Mouse (Mus musculus): ENCODE results near the gene Tomm34. TPM values are rescaled to one million over a fixed set of nuclear protein-coding genes. Genes with fewer than 3 reads are reported as not detected.

Gene Tomm34
- polyA plus RNA-seq, 1 experiment from 2014 or later: 55.8 TPM

GRCm38 (mm10) chr2:164103501-164103900, 32.5 kb upstream of the Tomm34 start:
- 25% methylated on average over 4 of the region's 4 CpGs for WGBS
- H3K4me3 ChIP-seq (ENCODE audit: low read depth, low read length): no peak overlapping the region
- H3K4me1 ChIP-seq (ENCODE audit: control insufficient read depth, insufficient read depth, low read length): peaks cover 15% of the 10 kb centered on the region
- H3K9ac ChIP-seq (ENCODE audit: low read depth, low read length): no peak overlapping the region
- no peaks in the 10 kb centered on the region for H3K27me3 ChIP-seq (replicated peaks; ENCODE audit: control insufficient read depth, insufficient read depth, low read length)
- peaks cover 37% of the 10 kb centered on the region for H3K36me3 ChIP-seq (ENCODE audit: control insufficient read depth, insufficient read depth, low read length)
- ATAC-seq (ENCODE audit: low read depth) (no peak), DNase-seq (ENCODE audit: low spot score) (peak; percentile 54)
- no peak overlapping the region for H3K4me2 ChIP-seq (ENCODE audit: low read depth, low read length)
- H3K27ac ChIP-seq (replicated peaks; ENCODE audit: low read depth, low read length): no peak overlapping the region
- no peaks in the 10 kb centered on the region for H3K9me3 ChIP-seq (ENCODE audit: control insufficient read depth, low read length)

GRCm38 (mm10) chr2:164102366-164102765, 31.4 kb upstream of the Tomm34 start:
- Histone ChIP-seq H3K27me3 (replicated peaks; ENCODE audit: control insufficient read depth, insufficient read depth, low read length) (no peaks in the 10 kb centered on the region), H3K27ac (replicated peaks; ENCODE audit: low read depth, low read length) (no peak overlapping the region), H3K4me3 (ENCODE audit: low read depth, low read length) (no peak overlapping the region), H3K9ac (ENCODE audit: low read depth, low read length) (no peak overlapping the region), H3K4me2 (ENCODE audit: low read depth, low read length) (no peak overlapping the region), H3K36me3 (ENCODE audit: control insufficient read depth, insufficient read depth, low read length) (peaks cover 42% of the 10 kb centered on the region), H3K4me1 (ENCODE audit: control insufficient read depth, insufficient read depth, low read length) (peaks cover 6% of the 10 kb centered on the region), H3K9me3 (ENCODE audit: control insufficient read depth, low read length) (no peaks in the 10 kb centered on the region)
- ATAC-seq (ENCODE audit: low read depth) (no peak), DNase-seq (ENCODE audit: low spot score) (no peak)
- WGBS: 86% methylated on average over 3 of the region's 3 CpGs

- WGBS: 76% methylated on average over 1 of the region's 1 CpGs
Observed at GRCm38 (mm10) chr2:164101936-164102335, 31.0 kb upstream of the Tomm34 start.

GRCm38 (mm10) chr2:164098603-164099250, 27.8 kb upstream of the Tomm34 start:
- peaks cover 45% of the 10 kb centered on the region for H3K36me3 ChIP-seq (ENCODE audit: control insufficient read depth, insufficient read depth, low read length)

More at GRCm38 (mm10) chr2:164101936-164102335, 31.0 kb upstream of the Tomm34 start:
- Histone ChIP-seq H3K27ac (replicated peaks; ENCODE audit: low read depth, low read length) (no peak overlapping the region), H3K4me3 (ENCODE audit: low read depth, low read length) (no peak overlapping the region), H3K9me3 (ENCODE audit: control insufficient read depth, low read length) (no peaks in the 10 kb centered on the region), H3K9ac (ENCODE audit: low read depth, low read length) (no peak overlapping the region), H3K36me3 (ENCODE audit: control insufficient read depth, insufficient read depth, low read length) (peaks cover 41% of the 10 kb centered on the region), H3K27me3 (replicated peaks; ENCODE audit: control insufficient read depth, insufficient read depth, low read length) (no peaks in the 10 kb centered on the region), H3K4me1 (ENCODE audit: control insufficient read depth, insufficient read depth, low read length) (peaks cover 1% of the 10 kb centered on the region), H3K4me2 (ENCODE audit: low read depth, low read length) (no peak overlapping the region)
- DNase-seq (ENCODE audit: low spot score): no peak
- no peak for ATAC-seq (ENCODE audit: low read depth)

GRCm38 (mm10) chr2:164094152-164094551, 23.2 kb upstream of the Tomm34 start:
- H3K27me3 ChIP-seq (replicated peaks; ENCODE audit: control insufficient read depth, insufficient read depth, low read length): no peaks in the 10 kb centered on the region
- no peak overlapping the region for H3K4me2 ChIP-seq (ENCODE audit: low read depth, low read length)
- H3K9me3 ChIP-seq (ENCODE audit: control insufficient read depth, low read length): no peaks in the 10 kb centered on the region
- no peak overlapping the region for H3K4me3 ChIP-seq (ENCODE audit: low read depth, low read length)
- WGBS: 79% methylated on average over 7 of the region's 7 CpGs
- ATAC-seq (ENCODE audit: low read depth): no peak
- H3K9ac ChIP-seq (ENCODE audit: low read depth, low read length): no peak overlapping the region
- no peaks in the 10 kb centered on the region for H3K4me1 ChIP-seq (ENCODE audit: control insufficient read depth, insufficient read depth, low read length)
- H3K27ac ChIP-seq (replicated peaks; ENCODE audit: low read depth, low read length): no peak overlapping the region
- no peak for DNase-seq (ENCODE audit: low spot score)
- peaks cover 44% of the 10 kb centered on the region for H3K36me3 ChIP-seq (ENCODE audit: control insufficient read depth, insufficient read depth, low read length)

More at GRCm38 (mm10) chr2:164098603-164099250, 27.8 kb upstream of the Tomm34 start:
- no peak for DNase-seq (ENCODE audit: low spot score)
- no peak for ATAC-seq (ENCODE audit: low read depth)
- Histone ChIP-seq H3K4me1 (ENCODE audit: control insufficient read depth, insufficient read depth, low read length) (no peaks in the 10 kb centered on the region), H3K4me2 (ENCODE audit: low read depth, low read length) (no peak overlapping the region), H3K4me3 (ENCODE audit: low read depth, low read length) (no peak overlapping the region), H3K27ac (replicated peaks; ENCODE audit: low read depth, low read length) (no peak overlapping the region), H3K9me3 (ENCODE audit: control insufficient read depth, low read length) (no peaks in the 10 kb centered on the region), H3K27me3 (replicated peaks; ENCODE audit: control insufficient read depth, insufficient read depth, low read length) (no peaks in the 10 kb centered on the region), H3K9ac (ENCODE audit: low read depth, low read length) (no peak overlapping the region)
- 93% methylated on average over 11 of the region's 11 CpGs for WGBS

GRCm38 (mm10) chr2:164089508-164089907, 18.5 kb upstream of the Tomm34 start:
- Histone ChIP-seq H3K27ac (replicated peaks; ENCODE audit: low read depth, low read length) (no peak overlapping the region), H3K9me3 (ENCODE audit: control insufficient read depth, low read length) (no peaks in the 10 kb centered on the region), H3K4me3 (ENCODE audit: low read depth, low read length) (no peak overlapping the region), H3K9ac (ENCODE audit: low read depth, low read length) (no peak overlapping the region), H3K4me1 (ENCODE audit: control insufficient read depth, insufficient read depth, low read length) (no peaks in the 10 kb centered on the region), H3K27me3 (replicated peaks; ENCODE audit: control insufficient read depth, insufficient read depth, low read length) (no peaks in the 10 kb centered on the region), H3K4me2 (ENCODE audit: low read depth, low read length) (no peak overlapping the region), H3K36me3 (ENCODE audit: control insufficient read depth, insufficient read depth, low read length) (peaks cover 67% of the 10 kb centered on the region)
- no peak for ATAC-seq (ENCODE audit: low read depth)
- WGBS: 87% methylated on average over 4 of the region's 4 CpGs
- no peak for DNase-seq (ENCODE audit: low spot score)

- Histone ChIP-seq H3K9me3 (ENCODE audit: control insufficient read depth, low read length) (no peaks in the 10 kb centered on the region), H3K36me3 (ENCODE audit: control insufficient read depth, insufficient read depth, low read length) (peaks cover 86% of the 10 kb centered on the region), H3K4me3 (ENCODE audit: low read depth, low read length) (no peak overlapping the region), H3K4me2 (ENCODE audit: low read depth, low read length) (no peak overlapping the region), H3K4me1 (ENCODE audit: control insufficient read depth, insufficient read depth, low read length) (no peaks in the 10 kb centered on the region), H3K9ac (ENCODE audit: low read depth, low read length) (no peak overlapping the region), H3K27ac (replicated peaks; ENCODE audit: low read depth, low read length) (no peak overlapping the region), H3K27me3 (replicated peaks; ENCODE audit: control insufficient read depth, insufficient read depth, low read length) (no peaks in the 10 kb centered on the region)
- WGBS: 88% methylated on average over 6 of the region's 6 CpGs
- no peak for ATAC-seq (ENCODE audit: low read depth)
- DNase-seq (ENCODE audit: low spot score): no peak
Observed at GRCm38 (mm10) chr2:164087416-164088017, 16.5 kb upstream of the Tomm34 start.

GRCm38 (mm10) chr2:164084342-164084700, 13.4 kb upstream of the Tomm34 start:
- Histone ChIP-seq H3K9me3 (ENCODE audit: control insufficient read depth, low read length) (no peaks in the 10 kb centered on the region), H3K9ac (ENCODE audit: low read depth, low read length) (no peak overlapping the region), H3K36me3 (ENCODE audit: control insufficient read depth, insufficient read depth, low read length) (peaks cover 93% of the 10 kb centered on the region), H3K4me3 (ENCODE audit: low read depth, low read length) (no peak overlapping the region), H3K4me1 (ENCODE audit: control insufficient read depth, insufficient read depth, low read length) (no peaks in the 10 kb centered on the region), H3K4me2 (ENCODE audit: low read depth, low read length) (no peak overlapping the region), H3K27ac (replicated peaks; ENCODE audit: low read depth, low read length) (no peak overlapping the region), H3K27me3 (replicated peaks; ENCODE audit: control insufficient read depth, insufficient read depth, low read length) (no peaks in the 10 kb centered on the region)
- DNase-seq (ENCODE audit: low spot score) (no peak), ATAC-seq (ENCODE audit: low read depth) (no peak)
- 74% methylated on average over 5 of the region's 7 CpGs for WGBS
